Mouse (Mus musculus) midbrain, postnatal 0 days (tissue): ENCODE measurements around the gene Atp6v1a. TPM values are rescaled to one million over a fixed set of nuclear protein-coding genes. Genes with fewer than 3 reads are reported as not detected.

ENCODE experiments used
- ATAC-seq: fragments of 200-750 bp; cut with Nextera tagmentation; 2 replicates; pipeline ENCODE4 v1.8.0; 2017; ENCODE audit warnings: moderate number of reproducible peaks, mild to moderate bottlenecking, moderate TSS enrichment, moderate library complexity; ENCODE audit not compliant: low FRiP score
- DNase-seq: peaks from one replicate; pipeline ENCODE4 v3.0.0-alpha.2; 2015; ENCODE audit warnings: low spot score
- H3K27ac ChIP-seq: fragments of 300-500 bp; sonication (generic); 2 replicates; pipeline ENCODE4 v1.5.1; 2014; ENCODE audit warnings: low read depth, mild to moderate bottlenecking, low read length, mixed read lengths
- H3K27me3 ChIP-seq: fragments of 300-500 bp; sonication (generic); 2 replicates; pipeline ENCODE4 v1.6.1; 2014; ENCODE audit warnings: low read length, control low read depth, mixed read lengths; ENCODE audit not compliant: insufficient read depth
- H3K36me3 ChIP-seq: fragments of 300-500 bp; sonication (generic); 2 replicates; pipeline ENCODE4 v1.6.1; 2014; ENCODE audit warnings: low read length, control low read depth, mixed read lengths; ENCODE audit not compliant: insufficient read depth
- H3K4me1 ChIP-seq: fragments of 300-500 bp; sonication (generic); 2 replicates; pipeline ENCODE4 v1.6.1; 2014; ENCODE audit warnings: mild to moderate bottlenecking, control low read depth, antibody characterized with exemption, low read length, mixed read lengths; ENCODE audit not compliant: insufficient read depth
- H3K4me2 ChIP-seq: fragments of 300-500 bp; sonication (generic); 2 replicates; pipeline ENCODE4 v1.6.1; 2014; ENCODE audit warnings: low read depth, mild to moderate bottlenecking, low read length, mixed read lengths; ENCODE audit not compliant: poor library complexity, severe bottlenecking
- H3K4me3 ChIP-seq: fragments of 300-500 bp; sonication (generic); 2 replicates; pipeline ENCODE4 v1.5.1; 2014; ENCODE audit warnings: low read depth, mild to moderate bottlenecking, low read length, moderate library complexity
- H3K9ac ChIP-seq: fragments of 300-500 bp; sonication (generic); replicated peaks from 2 replicates; pipeline ENCODE4 v1.6.1; 2014; ENCODE audit warnings: mild to moderate bottlenecking, low read length, moderate library complexity, mixed read lengths; ENCODE audit not compliant: poor library complexity, severe bottlenecking
- H3K9me3 ChIP-seq: fragments of 300-500 bp; sonication (generic); 2 replicates; pipeline ENCODE4 v1.6.1; 2016; ENCODE audit warnings: low read length, control low read depth
- CTCF ChIP-seq: IDR thresholded peaks from 2 replicates; pipeline ENCODE4 v1.5.1; 2016; ENCODE audit warnings: antibody characterized with exemption, mild to moderate bottlenecking
- WGBS: fragments of 180-500 bp; shearing (Covaris S2); extraction: QIAGEN DNeasy Blood & Tissue Kit; methylation state at CpG from one replicate; pipeline ENCODE4 v1.1.7; 2014; 5-methylcytosine and 5-hydroxymethylcytosine counted together
- polyA plus RNA-seq: library from polyadenylated mRNA; unstranded; fragments of >200 nt; fragmentation: Nextera tagmentation; extraction: Ambion mirVana; gene quantifications from 2 replicates; pipeline ENCODE4 v1.2.1, GENCODE M21; 2015
- total RNA-seq: library from RNA; depleted of rRNA; stranded (reverse); fragments of >200 nt; gene quantifications from 2 replicates; pipeline ENCODE4 v1.2.3, GENCODE M21; 2014

The Atp6v1a gene
- total and polyA plus RNA-seq, 2 experiments from 2014 or later = 193 to 194 TPM

- ATAC-seq (no peak), DNase-seq (no peak)
- Histone ChIP-seq H3K27ac (no peak overlapping the region), H3K9ac (no peak overlapping the region), H3K4me3 (no peak overlapping the region), H3K36me3 (no peaks in the 10 kb centered on the region), H3K9me3 (no peaks in the 10 kb centered on the region), H3K4me1 (no peaks in the 10 kb centered on the region), H3K4me2 (no peak overlapping the region), H3K27me3 (no peaks in the 10 kb centered on the region)
- no peak for TF ChIP-seq CTCF
- WGBS = 87% methylated on average over 4 of the region's 4 CpGs
These were observed 29.5 kb upstream of the Atp6v1a start for GRCm38 (mm10) chr16:44168990-44169389.

- no peaks in the 10 kb centered on the region for H3K36me3 ChIP-seq
- H3K27me3 ChIP-seq = no peaks in the 10 kb centered on the region
- H3K27ac ChIP-seq = no peak overlapping the region
- WGBS = 65% methylated on average over 3 of the region's 3 CpGs
- no peaks in the 10 kb centered on the region for H3K9me3 ChIP-seq
- DNase-seq (no peak), ATAC-seq (no peak)
- TF ChIP-seq CTCF = no peak
- no peak overlapping the region for H3K9ac ChIP-seq
- H3K4me2 ChIP-seq = no peak overlapping the region
- no peak overlapping the region for H3K4me3 ChIP-seq
- no peaks in the 10 kb centered on the region for H3K4me1 ChIP-seq
These were observed 25.7 kb upstream of the Atp6v1a start for GRCm38 (mm10) chr16:44165182-44165581.

GRCm38 (mm10) chr16:44163831-44164230 is 24.3 kb upstream of the Atp6v1a start:
- Histone ChIP-seq H3K9me3 (no peaks in the 10 kb centered on the region), H3K4me1 (no peaks in the 10 kb centered on the region), H3K9ac (no peak overlapping the region), H3K27ac (no peak overlapping the region), H3K27me3 (no peaks in the 10 kb centered on the region), H3K36me3 (peaks cover 3% of the 10 kb centered on the region; the same call in 1 of the 2 replicates), H3K4me3 (no peak overlapping the region), H3K4me2 (no peak overlapping the region)
- ATAC-seq (no peak), DNase-seq (no peak)
- TF ChIP-seq CTCF = no peak
- WGBS = 94% methylated on average over 2 of the region's 2 CpGs

GRCm38 (mm10) chr16:44159325-44159724 is 19.8 kb upstream of the Atp6v1a start:
- Histone ChIP-seq H3K27me3 (no peaks in the 10 kb centered on the region), H3K9ac (no peak overlapping the region), H3K9me3 (no peaks in the 10 kb centered on the region), H3K4me3 (no peak overlapping the region), H3K4me1 (no peaks in the 10 kb centered on the region), H3K27ac (no peak overlapping the region), H3K4me2 (no peak overlapping the region), H3K36me3 (peaks cover 3% of the 10 kb centered on the region; the same call in 1 of the 2 replicates)
- WGBS = 92% methylated on average over 7 of the region's 7 CpGs
- no peak for TF ChIP-seq CTCF
- ATAC-seq (no peak), DNase-seq (no peak)

- Histone ChIP-seq H3K9me3 (no peaks in the 10 kb centered on the region), H3K27ac (no peak overlapping the region), H3K4me2 (no peak overlapping the region), H3K4me3 (no peak overlapping the region), H3K27me3 (no peaks in the 10 kb centered on the region), H3K36me3 (peaks cover 3% of the 10 kb centered on the region; the same call in 1 of the 2 replicates), H3K9ac (no peak overlapping the region), H3K4me1 (no peaks in the 10 kb centered on the region)
- DNase-seq (no peak), ATAC-seq (no peak)
- WGBS = 71% methylated on average over 6 of the region's 6 CpGs
- peak; percentile 2; the same call in 1 of the 2 replicates for TF ChIP-seq CTCF
These were observed 15.1 kb upstream of the Atp6v1a start for GRCm38 (mm10) chr16:44154497-44155057.

- WGBS = 92% methylated on average over 1 of the region's 1 CpGs
- no peak for ATAC-seq
These were observed 9.7 kb upstream of the Atp6v1a start for GRCm38 (mm10) chr16:44149002-44149767.

More at GRCm38 (mm10) chr16:44149002-44149767, 9.7 kb upstream of the Atp6v1a start:
- H3K4me3 ChIP-seq = no peak overlapping the region
- H3K9me3 ChIP-seq = no peaks in the 10 kb centered on the region
- no peak for DNase-seq
- no peak overlapping the region for H3K9ac ChIP-seq
- no peak overlapping the region for H3K4me2 ChIP-seq
- no peaks in the 10 kb centered on the region for H3K27me3 ChIP-seq
- no peak overlapping the region for H3K27ac ChIP-seq
- no peaks in the 10 kb centered on the region for H3K4me1 ChIP-seq
- TF ChIP-seq CTCF = peak; percentile 64
- H3K36me3 ChIP-seq = no peaks in the 10 kb centered on the region
